Mouse (Mus musculus): ENCODE data around the gene Sik3. TPM values are rescaled to one million over a fixed set of nuclear protein-coding genes. Genes with fewer than 3 reads are reported as not detected.
A peak's percentile ranks its signal among the peaks of the same experiment; 100 is the strongest.

The Sik3 gene
- polyA plus RNA-seq, 1 experiment from 2014 or later: 8.9 TPM

- whole genome bisulfite sequencing: 94% methylated on average over 11 of the region's 11 CpGs
- Histone ChIP-seq H3K4me3 (ENCODE audit: low read depth, low read length) (no peak overlapping the region), H3K9ac (replicated peaks; ENCODE audit: low read depth) (no peak overlapping the region), H3K36me3 (ENCODE audit: insufficient read depth, low read length) (0 out of 2 replicates have a peak, but pooled peaks cover 4% of the 10 kb centered on the region), H3K4me2 (replicated peaks; ENCODE audit: low read depth, low read length) (no peak overlapping the region), H3K4me1 (ENCODE audit: insufficient read depth, low read depth, low read length) (no peaks in the 10 kb centered on the region), H3K9me3 (ENCODE audit: low read length) (no peaks in the 10 kb centered on the region), H3K27me3 (replicated peaks; ENCODE audit: insufficient read depth, low read length) (no peaks in the 10 kb centered on the region), H3K27ac (ENCODE audit: low read length) (no peak overlapping the region)
- no peak for DNase-seq (ENCODE audit: low spot score)
- no peak for TF ChIP-seq EP300 (IDR thresholded peaks at IDR 0.05)
- TF ChIP-seq CTCF (IDR thresholded peaks at IDR 0.05): no peak
- ATAC-seq: no peak
These were observed 11.0 kb downstream of the Sik3 start for GRCm38 (mm10) chr9:46023591-46023990.

DNA sequence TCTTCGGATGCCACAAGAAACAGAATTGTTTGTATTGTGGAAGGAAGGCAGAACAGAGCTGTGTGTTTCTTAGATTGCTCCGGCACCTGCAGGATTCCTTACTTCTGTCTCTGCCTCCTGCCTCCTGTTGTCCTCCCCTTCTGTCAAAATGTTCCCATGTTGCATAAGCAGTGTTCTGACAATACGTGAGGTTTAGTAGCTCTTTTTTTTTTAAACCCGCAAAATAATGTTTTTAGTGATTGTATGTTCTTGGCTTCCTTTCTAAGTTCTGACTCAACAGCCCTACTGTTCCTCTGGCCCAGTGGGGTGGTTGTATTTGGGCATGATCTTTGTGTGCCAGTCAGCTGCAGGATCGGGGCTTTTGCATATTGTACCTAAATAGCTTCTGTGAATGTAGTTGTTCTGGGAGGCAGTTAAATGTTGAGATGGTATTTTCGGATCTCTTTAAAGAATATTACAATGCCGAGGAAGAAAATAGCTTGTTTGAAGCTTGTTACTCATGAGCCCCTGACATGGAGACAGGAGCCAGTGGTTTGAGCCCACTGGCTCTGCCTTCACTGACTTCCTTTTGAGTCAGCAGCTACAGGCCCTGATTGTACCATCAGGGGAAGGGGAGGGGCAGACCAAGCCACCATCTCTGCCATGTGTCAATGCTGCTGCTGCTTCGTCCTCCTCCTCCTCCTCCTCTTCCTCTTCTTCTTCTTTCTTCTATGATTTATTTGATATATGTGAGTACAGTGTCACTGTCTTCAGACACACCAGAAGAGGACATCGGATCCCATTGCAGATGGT lies 13.6 kb downstream of the Sik3 start:
- Histone ChIP-seq H3K36me3 (ENCODE audit: insufficient read depth, low read length) (no peaks in the 10 kb centered on the region), H3K27me3 (replicated peaks; ENCODE audit: insufficient read depth, low read length) (no peaks in the 10 kb centered on the region), H3K27ac (ENCODE audit: low read length) (no peak overlapping the region), H3K4me3 (ENCODE audit: low read depth, low read length) (no peak overlapping the region), H3K4me2 (replicated peaks; ENCODE audit: low read depth, low read length) (no peak overlapping the region), H3K9ac (replicated peaks; ENCODE audit: low read depth) (no peak overlapping the region), H3K4me1 (ENCODE audit: insufficient read depth, low read depth, low read length) (peaks cover 13% of the 10 kb centered on the region; the same call in 1 of the 2 replicates), H3K9me3 (ENCODE audit: low read length) (no peaks in the 10 kb centered on the region)
- 76% methylated on average over 9 of the region's 9 CpGs for WGBS
- no peak for TF ChIP-seq EP300 (IDR thresholded peaks at IDR 0.05)
- no peak for TF ChIP-seq CTCF (IDR thresholded peaks at IDR 0.05)
- ATAC-seq (no peak), DNase-seq (ENCODE audit: low spot score) (no peak)

DNA sequence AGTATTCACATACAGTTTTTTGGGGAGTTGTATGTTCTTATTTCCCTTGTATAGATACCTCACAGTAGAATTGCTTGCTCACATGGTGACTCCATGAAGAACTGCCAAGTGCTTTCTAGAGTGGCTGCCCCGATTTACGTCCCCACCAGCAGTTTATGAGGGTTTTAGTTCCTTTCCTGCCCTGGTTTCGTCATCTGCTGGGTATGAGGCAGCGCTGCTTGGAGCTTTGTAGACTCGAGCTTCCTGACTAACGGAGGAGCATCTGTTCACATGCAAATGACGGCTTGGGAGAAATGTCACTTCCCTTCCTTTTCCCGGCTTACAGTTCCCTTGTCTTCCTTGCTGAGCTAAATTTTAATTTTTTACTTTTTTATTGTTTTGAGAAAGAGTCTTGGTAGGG lies 15.4 kb downstream of the Sik3 start:
- ATAC-seq: no peak
- no peaks in the 10 kb centered on the region for H3K27me3 ChIP-seq (replicated peaks; ENCODE audit: insufficient read depth, low read length)
- H3K36me3 ChIP-seq (ENCODE audit: insufficient read depth, low read length): no peaks in the 10 kb centered on the region
- peak; percentile 46 for DNase-seq (ENCODE audit: low spot score)
- no peaks in the 10 kb centered on the region for H3K9me3 ChIP-seq (ENCODE audit: low read length)
- H3K4me2 ChIP-seq (replicated peaks; ENCODE audit: low read depth, low read length): no peak overlapping the region
- WGBS: 31% methylated on average over 8 of the region's 8 CpGs
- H3K4me3 ChIP-seq (ENCODE audit: low read depth, low read length): no peak overlapping the region
- TF ChIP-seq CTCF (IDR thresholded peaks at IDR 0.05): no peak
- TF ChIP-seq EP300 (IDR thresholded peaks at IDR 0.05): no peak
- H3K27ac ChIP-seq (ENCODE audit: low read length): no peak overlapping the region
- H3K4me1 ChIP-seq (ENCODE audit: insufficient read depth, low read depth, low read length): peaks cover 24% of the 10 kb centered on the region; the same call in 1 of the 2 replicates
- H3K9ac ChIP-seq (replicated peaks; ENCODE audit: low read depth): no peak overlapping the region

DNA sequence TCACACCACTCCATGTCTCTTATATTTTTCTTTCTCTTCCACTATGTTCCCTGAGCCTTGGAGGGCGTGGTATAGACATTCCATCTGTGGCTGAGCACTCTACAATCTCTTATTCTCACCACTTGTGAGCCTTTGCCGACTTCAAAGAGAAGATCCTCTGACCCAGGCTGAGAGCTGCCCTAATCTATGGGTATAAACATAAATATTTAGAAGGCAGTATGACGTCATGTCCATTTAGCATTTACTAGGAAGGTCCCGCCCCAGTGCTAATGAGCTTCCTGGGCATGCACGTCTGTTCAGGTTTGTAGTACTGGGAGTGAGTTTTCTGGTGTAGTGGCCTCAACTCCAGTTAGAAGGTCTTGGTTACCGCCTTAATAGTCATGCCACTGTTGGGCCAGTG lies 16.9 kb downstream of the Sik3 start:
- Histone ChIP-seq H3K36me3 (ENCODE audit: insufficient read depth, low read length) (no peaks in the 10 kb centered on the region), H3K4me3 (ENCODE audit: low read depth, low read length) (no peak overlapping the region), H3K4me1 (ENCODE audit: insufficient read depth, low read depth, low read length) (peaks cover 29% of the 10 kb centered on the region; the same call in 1 of the 2 replicates), H3K4me2 (replicated peaks; ENCODE audit: low read depth, low read length) (no peak overlapping the region), H3K9me3 (ENCODE audit: low read length) (no peaks in the 10 kb centered on the region), H3K27me3 (replicated peaks; ENCODE audit: insufficient read depth, low read length) (no peaks in the 10 kb centered on the region), H3K27ac (ENCODE audit: low read length) (no peak overlapping the region; the same call in 1 of the 2 replicates), H3K9ac (replicated peaks; ENCODE audit: low read depth) (no peak overlapping the region)
- ATAC-seq (peak; percentile 84), DNase-seq (ENCODE audit: low spot score) (peak; percentile 84)
- 26% methylated on average over 6 of the region's 6 CpGs for WGBS
- no peak for TF ChIP-seq CTCF (IDR thresholded peaks at IDR 0.05)
- TF ChIP-seq EP300 (IDR thresholded peaks at IDR 0.05): peak; percentile 86

DNA sequence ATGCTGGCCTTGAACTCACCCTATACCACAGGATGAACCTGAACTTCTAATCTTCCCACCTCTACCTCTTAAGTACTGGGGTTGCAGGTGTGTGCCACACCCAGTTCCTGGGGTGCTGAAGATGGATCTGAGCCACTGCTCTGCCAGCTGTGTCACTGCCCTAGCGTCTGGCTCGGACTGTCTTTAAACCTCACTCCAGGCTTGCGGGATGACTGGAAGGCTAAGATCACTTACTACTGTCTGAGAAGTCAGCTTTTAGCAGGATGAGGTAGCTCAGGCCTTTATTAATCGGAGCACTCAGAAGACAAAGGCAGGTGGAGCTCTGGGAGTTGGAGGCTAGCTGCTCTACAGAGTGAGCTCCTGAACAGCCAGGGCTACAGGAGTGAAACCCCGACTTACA lies 17.6 kb downstream of the Sik3 start:
- peaks cover 32% of the 10 kb centered on the region; the same call in 1 of the 2 replicates for H3K4me1 ChIP-seq (ENCODE audit: insufficient read depth, low read depth, low read length)
- DNase-seq (ENCODE audit: low spot score) (no peak), ATAC-seq (no peak)
- H3K9ac ChIP-seq (replicated peaks; ENCODE audit: low read depth): no peak overlapping the region
- H3K27ac ChIP-seq (ENCODE audit: low read length): no peak overlapping the region; the same call in 1 of the 2 replicates
- TF ChIP-seq EP300 (IDR thresholded peaks at IDR 0.05) (no peak), CTCF (IDR thresholded peaks at IDR 0.05) (no peak)
- H3K4me2 ChIP-seq (replicated peaks; ENCODE audit: low read depth, low read length): no peak overlapping the region
- 82% methylated on average over 5 of the region's 5 CpGs for WGBS
- no peaks in the 10 kb centered on the region for H3K9me3 ChIP-seq (ENCODE audit: low read length)
- H3K4me3 ChIP-seq (ENCODE audit: low read depth, low read length): no peak overlapping the region
- H3K36me3 ChIP-seq (ENCODE audit: insufficient read depth, low read length): no peaks in the 10 kb centered on the region
- no peaks in the 10 kb centered on the region for H3K27me3 ChIP-seq (replicated peaks; ENCODE audit: insufficient read depth, low read length)

- Histone ChIP-seq H3K36me3 (ENCODE audit: insufficient read depth, low read length) (no peaks in the 10 kb centered on the region), H3K9ac (replicated peaks; ENCODE audit: low read depth) (no peak overlapping the region), H3K4me1 (ENCODE audit: insufficient read depth, low read depth, low read length) (peaks cover 34% of the 10 kb centered on the region; the same call in 1 of the 2 replicates), H3K9me3 (ENCODE audit: low read length) (no peaks in the 10 kb centered on the region), H3K4me2 (replicated peaks; ENCODE audit: low read depth, low read length) (no peak overlapping the region), H3K4me3 (ENCODE audit: low read depth, low read length) (no peak overlapping the region), H3K27me3 (replicated peaks; ENCODE audit: insufficient read depth, low read length) (no peaks in the 10 kb centered on the region), H3K27ac (ENCODE audit: low read length) (no peak overlapping the region)
- ATAC-seq: no peak
- 68% methylated on average over 6 of the region's 6 CpGs for WGBS
- DNase-seq (ENCODE audit: low spot score): no peak
- TF ChIP-seq EP300 (IDR thresholded peaks at IDR 0.05) (no peak), CTCF (IDR thresholded peaks at IDR 0.05) (no peak)
These were observed 18.3 kb downstream of the Sik3 start for GRCm38 (mm10) chr9:46030968-46031367.

Data from lung, postnatal 0 days (tissue).